In the genomic region with DNA sequence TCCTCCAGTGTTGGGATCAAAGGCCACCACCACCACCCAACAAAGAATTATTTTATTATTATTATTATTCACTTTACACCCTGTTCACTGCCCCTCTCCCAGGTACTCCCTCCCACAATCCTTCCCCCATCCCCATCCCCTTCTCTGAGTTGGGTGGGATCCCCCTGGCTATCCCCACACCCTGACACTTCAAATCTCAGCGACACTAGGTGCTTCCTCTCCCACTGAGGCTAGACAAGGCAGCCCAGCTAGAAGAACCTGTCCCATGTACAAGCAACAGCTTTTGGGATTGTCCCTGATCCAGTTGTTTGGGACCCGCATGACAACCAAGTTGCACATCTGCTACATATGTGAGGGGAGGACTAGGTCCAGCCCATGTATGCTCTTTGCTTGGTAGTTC, we compare ENCODE assay signal across 34 mouse cellular contexts. TPM values are rescaled to one million over a fixed set of nuclear protein-coding genes. Genes with fewer than 3 reads are reported as not detected.
A peak's percentile ranks its signal among the peaks of the same experiment; 100 is the strongest.
DNase-seq lines count a peak whose midpoint lies in the region; ATAC-seq and TF ChIP-seq lines count a peak whose summit lies in the region.
"Had no signal": no experiment of that assay in that cellular context is flagged by ENCODE, and none has a peak within 500 bp of the region (broad histone marks: within the 10 kb centered on the region; RNA-seq: fewer than 3 reads in every experiment).

No protein-coding gene starts in this region.

- peaks cover 23% of the 10 kb centered on the region for H3K36me3 ChIP-seq in embryonic facial prominence, embryonic 12.5 days
- H3K36me3 ChIP-seq in embryonic facial prominence, embryonic 10.5 days (replicated peaks) = peaks cover 51% of the 10 kb centered on the region
- H3K36me3 ChIP-seq in midbrain, embryonic 11.5 days (ENCODE audit: control insufficient read depth, insufficient read depth, low read length) = peaks cover 7% of the 10 kb centered on the region; the same call in 1 of the 2 replicates
- H3K36me3 ChIP-seq in midbrain, embryonic 14.5 days (ENCODE audit: control insufficient read depth, insufficient read depth, low read length) = peaks cover 25% of the 10 kb centered on the region
- H3K36me3 ChIP-seq in CH12.LX (replicated peaks in 1 of 2; ENCODE audit: control insufficient read depth in 1 of 2, insufficient read depth in 1 of 2, low read length in 1 of 2) = peaks cover 26 to 62% of the 10 kb centered on the region in 2 experiments

- no peak for TF ChIP-seq POLR2A in CH12.LX (IDR thresholded peaks at IDR 0.05; ENCODE audit: low read depth, low read length)

- H3K4me3 ChIP-seq in embryonic facial prominence, embryonic 12.5 days = no peak overlapping the region
- no peak overlapping the region for H3K4me3 ChIP-seq in embryonic facial prominence, embryonic 10.5 days
- H3K4me3 ChIP-seq in midbrain, embryonic 11.5 days (ENCODE audit: low read depth, low read length) = no peak overlapping the region
- no peak overlapping the region for H3K4me3 ChIP-seq in midbrain, embryonic 14.5 days (replicated peaks; ENCODE audit: low read depth, low read length)
- no peak overlapping the region for H3K4me3 ChIP-seq in CH12.LX (replicated peaks in 1 of 3; ENCODE audit: low read depth in 2 of 3, low read length in 2 of 3, poor library complexity in 1 of 3)

- WGBS in embryonic facial prominence, embryonic 12.5 days = 90% methylated on average over 2 of the region's 2 CpGs
- 81% methylated on average over 2 of the region's 2 CpGs for WGBS in embryonic facial prominence, embryonic 10.5 days
- 89% methylated on average over 2 of the region's 2 CpGs for WGBS in midbrain, embryonic 11.5 days
- 90% methylated on average over 2 of the region's 2 CpGs for WGBS in midbrain, embryonic 14.5 days

- in situ Hi-C loops in CH12.LX (cut with MboI; ENCODE audit: low pct_ligation_motif_present, low pct_unique_long_range_greater_than_20kb, low sequenced_read_pairs) = no loop called here

- H3K4me2 ChIP-seq in embryonic facial prominence, embryonic 12.5 days (replicated peaks) = no peak overlapping the region
- no peak overlapping the region for H3K4me2 ChIP-seq in midbrain, embryonic 11.5 days
- H3K4me2 ChIP-seq in midbrain, embryonic 14.5 days (ENCODE audit: low read length) = no peak overlapping the region
- H3K4me2 ChIP-seq in CH12.LX (ENCODE audit: insufficient read depth, low read depth, poor library complexity, severe bottlenecking) = no peak overlapping the region

- no peaks in the 10 kb centered on the region for H3K9me3 ChIP-seq in embryonic facial prominence, embryonic 12.5 days
- H3K9me3 ChIP-seq in embryonic facial prominence, embryonic 10.5 days = no peaks in the 10 kb centered on the region
- H3K9me3 ChIP-seq in midbrain, embryonic 11.5 days (ENCODE audit: control insufficient read depth, low read length) = no peaks in the 10 kb centered on the region
- H3K9me3 ChIP-seq in midbrain, embryonic 14.5 days (ENCODE audit: control insufficient read depth, low read length) = no peaks in the 10 kb centered on the region
- no peaks in the 10 kb centered on the region for H3K9me3 ChIP-seq in CH12.LX (replicated peaks; ENCODE audit: low read length)
- H3K9me3 ChIP-seq: embryonic facial prominence, embryonic 15.5 days; G1E; heart, embryonic 10.5 days; heart, embryonic 13.5 days; intestine, embryonic 15.5 days had no signal

- 0 out of 2 replicates have a peak, but pooled peaks have one; percentile 12 for ATAC-seq in embryonic facial prominence, embryonic 12.5 days (ENCODE audit: insufficient number of reproducible peaks, insufficient read depth, low FRiP score, low TSS enrichment)
- ATAC-seq in midbrain, embryonic 11.5 days (ENCODE audit: low FRiP score) = no peak
- no peak for ATAC-seq in midbrain, embryonic 14.5 days (ENCODE audit: low FRiP score, low TSS enrichment)

- no peak for TF ChIP-seq RAD21 in CH12.LX (IDR thresholded peaks at IDR 0.05; ENCODE audit: low read depth, low read length)

- H3K27me3 ChIP-seq in embryonic facial prominence, embryonic 12.5 days = peaks cover 8% of the 10 kb centered on the region; the same call in 1 of the 2 replicates
- peaks cover 18% of the 10 kb centered on the region for H3K27me3 ChIP-seq in embryonic facial prominence, embryonic 10.5 days (replicated peaks; ENCODE audit: low read depth, poor library complexity, severe bottlenecking)
- no peaks in the 10 kb centered on the region for H3K27me3 ChIP-seq in midbrain, embryonic 11.5 days (ENCODE audit: control insufficient read depth, insufficient read depth, low read length)
- H3K27me3 ChIP-seq in midbrain, embryonic 14.5 days (ENCODE audit: control insufficient read depth, insufficient read depth, low read length) = no peaks in the 10 kb centered on the region
- H3K27me3 ChIP-seq in CH12.LX (replicated peaks) = no peaks in the 10 kb centered on the region
- H3K27me3 ChIP-seq: embryonic facial prominence, embryonic 15.5 days; intestine, embryonic 15.5 days; Patski had no signal

- dilution Hi-C loops in CH12.LX (cut with MboI; ENCODE audit: extremely low pct_ligation_motif_present, extremely low pct_unique_long_range_greater_than_20kb, low sequenced_read_pairs) = no loop called here

- TF ChIP-seq EP300 in CH12.LX (IDR thresholded peaks at IDR 0.05; ENCODE audit: low read length) = no peak

- H3K79me2 ChIP-seq in CH12.LX (replicated peaks; ENCODE audit: control insufficient read depth, extremely low read depth, insufficient read depth, poor library complexity, severe bottlenecking) = peaks cover 29% of the 10 kb centered on the region

- TF ChIP-seq CTCF in CH12.LX (conservative IDR thresholded peaks at IDR 0.05 in 1 of 2, IDR thresholded peaks at IDR 0.05 in 1 of 2; ENCODE audit: low read depth in 2 of 2, low read length in 2 of 2) = no peak

- DNase-seq in cerebellum, adult 8-10 months = peak; percentile 31
- no peak for DNase-seq in cerebellum, postnatal 14 days
- no peak for DNase-seq in embryonic facial prominence, embryonic 10.5 days (ENCODE audit: low spot score)
- DNase-seq in midbrain, embryonic 11.5 days (ENCODE audit: low spot score, missing footprints) = peak; percentile 72
- no peak for DNase-seq in midbrain, embryonic 14.5 days
- DNase-seq in CH12.LX (ENCODE audit: extremely low read depth) = no peak
- DNase-seq in lung, postnatal 4 days = no peak
- DNase-seq: adrenal gland, postnatal 10 days; adrenal gland, postnatal 36 days; embryo, embryonic 11 days; forebrain, postnatal 0 days; gastrocnemius, adult 2 months; gastrocnemius, postnatal 14 days; heart, adult 18-20 months; heart, postnatal 14 days; heart, postnatal 4 days; kidney, adult 11 months; kidney, adult 8-10 months had no signal

- no peak overlapping the region for H3K27ac ChIP-seq in embryonic facial prominence, embryonic 12.5 days
- no peak overlapping the region for H3K27ac ChIP-seq in embryonic facial prominence, embryonic 10.5 days (replicated peaks)
- no peak overlapping the region for H3K27ac ChIP-seq in midbrain, embryonic 11.5 days (ENCODE audit: low read depth, low read length)
- no peak overlapping the region for H3K27ac ChIP-seq in midbrain, embryonic 14.5 days (replicated peaks; ENCODE audit: low read depth, low read length)
- H3K27ac ChIP-seq in CH12.LX (ENCODE audit: insufficient read depth, low read depth) = no peak overlapping the region
- H3K27ac ChIP-seq: intestine, embryonic 15.5 days had no signal

- peaks cover 8% of the 10 kb centered on the region; the same call in 1 of the 2 replicates for H3K4me1 ChIP-seq in embryonic facial prominence, embryonic 12.5 days
- H3K4me1 ChIP-seq in embryonic facial prominence, embryonic 10.5 days = peaks cover 17% of the 10 kb centered on the region
- peaks cover 13% of the 10 kb centered on the region for H3K4me1 ChIP-seq in midbrain, embryonic 11.5 days (ENCODE audit: control insufficient read depth, insufficient read depth, low read length)
- H3K4me1 ChIP-seq in midbrain, embryonic 14.5 days (ENCODE audit: control insufficient read depth, insufficient read depth, low read length) = peaks cover 10% of the 10 kb centered on the region
- peaks cover 0 to 17% of the 10 kb centered on the region in 2 experiments; a peak in 2 of 4 replicates for H3K4me1 ChIP-seq in CH12.LX (ENCODE audit: control insufficient read depth in 1 of 2, insufficient read depth in 2 of 2)

- H3K9ac ChIP-seq in embryonic facial prominence, embryonic 12.5 days = no peak overlapping the region
- no peak overlapping the region for H3K9ac ChIP-seq in midbrain, embryonic 11.5 days (ENCODE audit: low read length)
- H3K9ac ChIP-seq in midbrain, embryonic 14.5 days (replicated peaks; ENCODE audit: low read length) = no peak overlapping the region
- no peak overlapping the region for H3K9ac ChIP-seq in CH12.LX (ENCODE audit: insufficient read depth, low read depth)
- H3K9ac ChIP-seq: embryonic facial prominence, embryonic 15.5 days; intestine, embryonic 15.5 days had no signal

RNA-seq across cellular contexts. Expression of gene Ppp1r11, which starts 1.1 kb away (rescaled TPM):
- 111 and 122 TPM in 2 replicates for polyA plus RNA-seq in embryonic facial prominence, embryonic 12.5 days (2016; fragmentation: Nextera tagmentation; extraction: Ambion mirVana)
- polyA plus RNA-seq in embryonic facial prominence, embryonic 10.5 days (2016; fragmentation: Nextera tagmentation; extraction: Ambion mirVana) = 151 and 153 TPM in 2 replicates
- polyA plus RNA-seq in midbrain, embryonic 11.5 days (2014; fragmentation: Nextera tagmentation; extraction: Ambion mirVana) = 152 and 157 TPM in 2 replicates
- 176 and 215 TPM in 2 replicates for polyA plus RNA-seq in midbrain, embryonic 14.5 days (2014; fragmentation: Nextera tagmentation; extraction: Ambion mirVana)
- total RNA-seq in CH12.LX (2012; rRNA removed) (208 and 209 TPM in 2 replicates), CH12.LX (2014; rRNA removed) (120 and 128 TPM in 2 replicates)
- 238 and 276 TPM in 2 replicates for polyA plus RNA-seq in CH12.LX (2012; ENCODE audit: insufficient read length, low read depth)

RNA-seq across cellular contexts. Expression of gene Znrd1, which starts 5.7 kb away (rescaled TPM):
- polyA plus RNA-seq in embryonic facial prominence, embryonic 12.5 days (2016; fragmentation: Nextera tagmentation; extraction: Ambion mirVana) = 98.7 and 112 TPM in 2 replicates
- polyA plus RNA-seq in embryonic facial prominence, embryonic 10.5 days (2016; fragmentation: Nextera tagmentation; extraction: Ambion mirVana) = 95.1 and 100 TPM in 2 replicates
- polyA plus RNA-seq in midbrain, embryonic 11.5 days (2014; fragmentation: Nextera tagmentation; extraction: Ambion mirVana) = 83.5 and 86.7 TPM in 2 replicates
- 64.7 and 69.4 TPM in 2 replicates for polyA plus RNA-seq in midbrain, embryonic 14.5 days (2014; fragmentation: Nextera tagmentation; extraction: Ambion mirVana)
- 66.9 and 80.3 TPM in 2 replicates for total RNA-seq in CH12.LX (2012; rRNA removed)
- 66.8 and 67.3 TPM in 2 replicates for total RNA-seq in CH12.LX (2014; rRNA removed)
- 74.5 and 98.1 TPM in 2 replicates for polyA plus RNA-seq in CH12.LX (2012; ENCODE audit: insufficient read length, low read depth)

RNA-seq across cellular contexts. Expression of gene Znrd1as, which starts 5.8 kb away (rescaled TPM):
- 4.8 and 6.5 TPM in 2 replicates for polyA plus RNA-seq in embryonic facial prominence, embryonic 12.5 days (2016; fragmentation: Nextera tagmentation; extraction: Ambion mirVana)
- 7.2 and 9.7 TPM in 2 replicates for polyA plus RNA-seq in embryonic facial prominence, embryonic 10.5 days (2016; fragmentation: Nextera tagmentation; extraction: Ambion mirVana)
- 8.5 and 9.4 TPM in 2 replicates for polyA plus RNA-seq in midbrain, embryonic 11.5 days (2014; fragmentation: Nextera tagmentation; extraction: Ambion mirVana)
- polyA plus RNA-seq in midbrain, embryonic 14.5 days (2014; fragmentation: Nextera tagmentation; extraction: Ambion mirVana) = 2.9 and 6.1 TPM in 2 replicates
- 8.1 and 8.6 TPM in 2 replicates for total RNA-seq in CH12.LX (2012; rRNA removed)
- total RNA-seq in CH12.LX (2014; rRNA removed) = 8.5 and 8.6 TPM in 2 replicates
- polyA plus RNA-seq in CH12.LX (2012; ENCODE audit: insufficient read length, low read depth) = 9.3 and 13.0 TPM in 2 replicates

RNA-seq across cellular contexts. Expression of gene Rnf39, which starts 9.9 kb away (rescaled TPM):
- polyA plus RNA-seq in embryonic facial prominence, embryonic 12.5 days (2016; fragmentation: Nextera tagmentation; extraction: Ambion mirVana) = 0.23 and 0.41 TPM in 2 replicates
- polyA plus RNA-seq in embryonic facial prominence, embryonic 10.5 days (2016; fragmentation: Nextera tagmentation; extraction: Ambion mirVana) = not detected in 2 replicates
- 0.46 TPM in 2 replicates for polyA plus RNA-seq in midbrain, embryonic 11.5 days (2014; fragmentation: Nextera tagmentation; extraction: Ambion mirVana)
- 1.1 and 1.7 TPM in 2 replicates for polyA plus RNA-seq in midbrain, embryonic 14.5 days (2014; fragmentation: Nextera tagmentation; extraction: Ambion mirVana)
- total RNA-seq in CH12.LX (2012; rRNA removed) = not detected in 2 replicates
- total RNA-seq in CH12.LX (2014; rRNA removed) = not detected in 2 replicates
- polyA plus RNA-seq in CH12.LX (2012; ENCODE audit: insufficient read length, low read depth) = 0.40 TPM in 1 of 2 replicates, not detected in the other
- total RNA-seq: G1E; gastrocnemius, postnatal 14 days had no signal
- polyA plus RNA-seq: CD4-positive, CD25-positive, alpha-beta regulatory T cell, adult 4 months; G1E; heart, embryonic 10.5 days had no signal

RNA-seq across cellular contexts. Expression of gene 2410137M14Rik, which starts 28.4 kb away (rescaled TPM):
- not detected in 2 replicates for polyA plus RNA-seq in embryonic facial prominence, embryonic 12.5 days (2016; fragmentation: Nextera tagmentation; extraction: Ambion mirVana)
- polyA plus RNA-seq in embryonic facial prominence, embryonic 10.5 days (2016; fragmentation: Nextera tagmentation; extraction: Ambion mirVana) = not detected in 2 replicates
- 0.39 TPM in 1 of 2 replicates, not detected in the other for polyA plus RNA-seq in midbrain, embryonic 11.5 days (2014; fragmentation: Nextera tagmentation; extraction: Ambion mirVana)
- 0.32 and 0.76 TPM in 2 replicates for polyA plus RNA-seq in midbrain, embryonic 14.5 days (2014; fragmentation: Nextera tagmentation; extraction: Ambion mirVana)
- total RNA-seq in CH12.LX (2012; rRNA removed) = not detected in 2 replicates
- 0.31 TPM in 1 of 2 replicates, not detected in the other for total RNA-seq in CH12.LX (2014; rRNA removed)
- 0.40 TPM in 1 of 2 replicates, not detected in the other for polyA plus RNA-seq in CH12.LX (2012; ENCODE audit: insufficient read length, low read depth)
- total RNA-seq: adrenal gland, adult 18-20 months; adrenal gland, postnatal 10 days; adrenal gland, postnatal 36 days; gastrocnemius, postnatal 4 days; heart, postnatal 14 days; heart, postnatal 4 days had no signal
- polyA plus RNA-seq: C2C12; CD4-positive, CD25-positive, alpha-beta regulatory T cell, adult 4 months; embryonic facial prominence, embryonic 11.5 days; embryonic facial prominence, embryonic 15.5 days; forebrain, embryonic 11.5 days; forebrain, embryonic 14.5 days; G1E; heart, embryonic 13.5 days; heart, embryonic 16.5 days; hindbrain, embryonic 11.5 days; intestine, embryonic 15.5 days; Patski had no signal

Comparison
In these comparisons a context has a peak if more than half of its experiments do, and no peak if none do; other contexts are left out.
1. DNase-seq: peak in cerebellum, adult 8-10 months (single experiment) and midbrain, embryonic 11.5 days (single experiment); none in cerebellum, postnatal 14 days (0 of 2), embryonic facial prominence, embryonic 10.5 days (single experiment), midbrain, embryonic 14.5 days (single experiment), CH12.LX (single experiment) and lung, postnatal 4 days (0 of 2).